Mouse (Mus musculus) C2C12 (cell line): ENCODE data around the gene Barx1. TPM values are rescaled to one million over a fixed set of nuclear protein-coding genes. Genes with fewer than 3 reads are reported as not detected.

ENCODE experiments used
- H3K27me3 ChIP-seq: one replicate; pipeline ENCODE4 v1.6.1; 2011; ENCODE audit not compliant: control insufficient read depth, insufficient read depth, insufficient read length
- H3K36me3 ChIP-seq: one replicate; pipeline ENCODE4 v1.6.1; 2011; ENCODE audit not compliant: control insufficient read depth, insufficient read depth
- H3K4me3 ChIP-seq: one replicate; pipeline ENCODE4 v1.5.1; 2011; ENCODE audit warnings: mild to moderate bottlenecking, control low read depth; ENCODE audit not compliant: poor library complexity, insufficient read depth, severe bottlenecking
- H3K79me2 ChIP-seq: one replicate; pipeline ENCODE4 v1.6.1; 2011; ENCODE audit not compliant: control insufficient read depth, insufficient read depth
- H3K79me3 ChIP-seq: one replicate; pipeline ENCODE4 v1.6.1; 2011; ENCODE audit warnings: low read depth, control low read depth
- H3ac ChIP-seq: one replicate; pipeline ENCODE3; 2011; ENCODE audit warnings: low read depth; ENCODE audit not compliant: control insufficient read depth, insufficient read length
- CEBPB ChIP-seq: IDR thresholded peaks from one replicate; pipeline ENCODE4 v1.6.1; 2011; ENCODE audit warnings: low read depth, mild to moderate bottlenecking, control low read depth, moderate library complexity
- CTCF ChIP-seq: IDR thresholded peaks from one replicate; pipeline ENCODE4 v1.5.1; 2011; ENCODE audit not compliant: control insufficient read depth, insufficient read depth, insufficient read length
- FOSL1 ChIP-seq: IDR thresholded peaks from one replicate; pipeline ENCODE4 v1.8.0; 2011; ENCODE audit warnings: mild to moderate bottlenecking, low read length; ENCODE audit not compliant: poor library complexity, insufficient read depth, severe bottlenecking
- MAX ChIP-seq: IDR thresholded peaks from one replicate; pipeline ENCODE4 v1.6.1; 2011; ENCODE audit warnings: mild to moderate bottlenecking, control low read depth
- MYOD1 ChIP-seq: IDR thresholded peaks from one replicate; pipeline ENCODE4 v1.6.1; 2011; ENCODE audit warnings: low read depth; ENCODE audit not compliant: control insufficient read depth, insufficient read length
- MYOG ChIP-seq: IDR thresholded peaks from one replicate; pipeline ENCODE4 v1.6.1; 2011; ENCODE audit not compliant: control insufficient read depth, insufficient read length; ENCODE audit errors: extremely low read depth
- USF1 ChIP-seq: IDR thresholded peaks from one replicate; pipeline ENCODE4 v1.6.1; 2011; ENCODE audit warnings: low read depth, mild to moderate bottlenecking, control low read depth, moderate library complexity
- polyA plus RNA-seq: library from polyadenylated mRNA; unstranded; fragments of >200 nt; fragmentation: generic; extraction: Trizol; gene quantifications from one replicate; pipeline ENCODE4 v1.2.1, GENCODE M21; 2012; ENCODE audit warnings: missing spikeins

Barx1 gene
- polyA plus RNA-seq, 1 experiment: not detected

DNA sequence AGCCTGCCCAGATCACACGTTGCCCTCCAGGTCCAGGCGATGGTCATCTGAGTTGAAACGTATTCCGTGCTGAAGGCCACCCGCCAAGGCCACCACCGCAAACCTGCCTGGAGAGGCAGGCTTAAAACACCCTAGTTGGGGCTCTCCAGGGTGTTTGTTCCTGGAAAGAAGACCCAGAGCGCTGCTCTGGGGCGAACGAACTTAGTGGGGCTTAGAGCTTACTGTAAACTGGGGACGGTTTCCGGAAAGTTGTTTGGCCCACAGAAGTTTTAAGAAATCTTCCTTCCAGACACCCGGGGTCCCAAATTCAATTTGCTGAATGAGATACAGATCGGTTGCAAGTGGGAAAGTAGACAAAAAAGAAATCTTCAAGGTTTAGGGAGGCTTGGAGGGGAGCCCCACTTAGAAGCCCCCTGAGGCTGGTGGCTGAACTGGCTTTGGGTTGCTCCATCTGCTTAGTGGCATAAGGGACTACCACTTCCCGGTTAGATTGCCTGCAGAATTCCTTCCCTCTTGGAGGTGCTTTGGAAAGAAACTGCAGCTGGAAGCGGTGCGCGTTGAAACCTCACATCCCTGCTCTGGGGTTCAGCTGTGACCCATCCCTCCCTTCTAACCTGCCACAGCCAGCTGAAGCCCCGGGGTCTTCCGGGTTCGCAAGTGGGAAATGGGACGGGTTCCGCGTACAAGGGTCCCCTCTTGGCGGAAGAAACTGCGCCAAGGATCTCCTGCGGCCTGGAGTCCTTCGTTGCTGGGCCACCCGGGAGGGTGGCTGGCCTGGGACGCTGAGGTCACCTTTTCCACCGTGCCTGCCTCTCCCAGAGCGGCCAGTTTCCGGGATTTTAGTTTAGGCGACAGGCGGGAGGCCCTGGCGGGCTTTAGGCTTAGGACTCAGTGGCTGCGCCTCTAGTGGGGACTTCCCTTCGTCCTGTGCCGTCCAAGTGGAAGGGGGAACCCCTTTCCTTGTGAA, 3.3 kb upstream of the Barx1 start:
- Histone ChIP-seq H3K4me3 (no peak overlapping the region), H3K79me2 (no peaks in the 10 kb centered on the region), H3K79me3 (no peaks in the 10 kb centered on the region), H3K27me3 (peaks cover 69% of the 10 kb centered on the region), H3ac (no peak overlapping the region), H3K36me3 (no peaks in the 10 kb centered on the region)
- TF ChIP-seq MAX: no peak
- no peak for TF ChIP-seq CTCF
- no peak for TF ChIP-seq FOSL1

DNA sequence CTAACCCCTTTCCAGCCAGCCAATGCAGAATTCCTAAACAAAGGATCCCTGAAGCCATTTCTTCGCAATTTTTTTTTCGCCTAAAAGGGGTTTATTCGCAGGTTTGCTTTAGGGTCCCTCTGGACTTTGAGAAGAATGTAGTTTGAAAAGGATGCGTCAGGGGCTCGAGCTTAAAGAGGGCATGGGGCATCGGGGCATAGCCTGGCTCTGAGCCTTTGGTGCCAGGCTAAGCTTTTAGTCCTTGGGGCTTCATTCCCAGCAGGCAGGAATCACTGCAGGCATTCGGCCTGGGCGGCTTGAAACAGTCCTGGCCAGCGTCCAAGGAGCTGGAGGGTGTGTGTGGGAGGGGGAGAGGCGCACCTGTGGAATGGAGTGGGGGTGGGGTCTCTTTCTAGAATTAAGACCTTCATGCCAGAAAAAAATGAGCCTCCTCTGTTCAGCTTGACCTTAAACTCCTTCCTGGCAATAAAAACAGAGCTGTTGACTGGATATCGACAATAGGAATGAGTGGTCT, 2.5 kb upstream of the Barx1 start:
- Histone ChIP-seq H3K4me3 (no peak overlapping the region), H3ac (no peak overlapping the region), H3K36me3 (no peaks in the 10 kb centered on the region), H3K79me3 (no peaks in the 10 kb centered on the region), H3K27me3 (peaks cover 76% of the 10 kb centered on the region), H3K79me2 (no peaks in the 10 kb centered on the region)
- no peak for TF ChIP-seq MAX
- no peak for TF ChIP-seq CTCF
- TF ChIP-seq MYOD1: no peak
- TF ChIP-seq USF1: no peak
- TF ChIP-seq FOSL1: no peak
- no peak for TF ChIP-seq CEBPB
- TF ChIP-seq MYOG: no peak

DNA sequence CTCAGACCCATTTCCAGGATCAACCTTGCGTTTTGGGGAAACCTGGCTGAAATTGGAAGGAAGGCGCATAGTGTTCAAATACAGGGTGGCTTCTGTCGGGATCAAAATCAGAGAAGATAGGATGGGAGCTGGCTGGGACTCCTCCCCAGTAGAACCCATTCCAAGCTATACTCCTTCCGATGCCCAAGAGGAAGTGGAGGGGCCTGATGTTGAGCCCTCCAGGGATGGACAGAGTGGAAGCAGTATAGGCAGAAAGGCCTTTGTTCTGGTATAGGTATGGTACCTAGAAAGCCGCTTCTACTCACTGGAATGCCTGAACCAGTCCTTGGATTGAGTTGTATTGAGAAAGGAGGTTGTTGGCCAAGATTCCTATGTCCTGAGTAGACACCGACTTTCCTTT, 2.1 kb upstream of the Barx1 start:
- H3K36me3 ChIP-seq: no peaks in the 10 kb centered on the region
- no peak overlapping the region for H3ac ChIP-seq
- H3K4me3 ChIP-seq: no peak overlapping the region
- H3K79me3 ChIP-seq: no peaks in the 10 kb centered on the region
- peaks cover 81% of the 10 kb centered on the region for H3K27me3 ChIP-seq
- no peak for TF ChIP-seq MYOD1
- TF ChIP-seq USF1: no peak
- no peak for TF ChIP-seq MYOG
- no peak for TF ChIP-seq MAX
- no peak for TF ChIP-seq CEBPB
- no peak for TF ChIP-seq FOSL1
- TF ChIP-seq CTCF: no peak
- H3K79me2 ChIP-seq: no peaks in the 10 kb centered on the region

DNA sequence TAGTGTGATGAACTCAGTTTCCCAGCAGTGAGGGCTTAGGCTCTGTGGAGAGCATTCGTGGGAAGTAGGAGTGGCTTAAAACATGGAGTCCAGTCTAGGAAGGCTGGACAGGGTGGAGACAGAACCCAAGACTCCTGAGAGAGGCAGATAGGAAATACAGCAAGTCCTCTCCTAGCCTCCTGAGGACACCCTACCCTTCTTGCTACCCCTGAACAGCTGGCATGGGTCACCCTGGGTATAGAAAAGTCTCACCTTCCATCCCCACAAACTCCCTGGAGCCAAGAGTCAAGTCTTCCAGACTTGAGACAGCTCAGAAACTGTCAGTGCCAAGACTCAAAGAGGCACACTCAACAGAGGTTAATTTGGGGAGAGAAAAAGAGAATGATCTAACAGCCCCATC, 1.2 kb upstream of the Barx1 start:
- no peak overlapping the region for H3K4me3 ChIP-seq
- no peaks in the 10 kb centered on the region for H3K79me3 ChIP-seq
- no peaks in the 10 kb centered on the region for H3K36me3 ChIP-seq
- H3K27me3 ChIP-seq: peaks cover 89% of the 10 kb centered on the region
- TF ChIP-seq CEBPB: no peak
- TF ChIP-seq CTCF: no peak
- TF ChIP-seq FOSL1: no peak
- no peak for TF ChIP-seq MYOD1
- TF ChIP-seq MYOG: no peak
- TF ChIP-seq MAX: no peak
- no peak for TF ChIP-seq USF1
- H3K79me2 ChIP-seq: no peaks in the 10 kb centered on the region
- H3ac ChIP-seq: no peak overlapping the region

DNA sequence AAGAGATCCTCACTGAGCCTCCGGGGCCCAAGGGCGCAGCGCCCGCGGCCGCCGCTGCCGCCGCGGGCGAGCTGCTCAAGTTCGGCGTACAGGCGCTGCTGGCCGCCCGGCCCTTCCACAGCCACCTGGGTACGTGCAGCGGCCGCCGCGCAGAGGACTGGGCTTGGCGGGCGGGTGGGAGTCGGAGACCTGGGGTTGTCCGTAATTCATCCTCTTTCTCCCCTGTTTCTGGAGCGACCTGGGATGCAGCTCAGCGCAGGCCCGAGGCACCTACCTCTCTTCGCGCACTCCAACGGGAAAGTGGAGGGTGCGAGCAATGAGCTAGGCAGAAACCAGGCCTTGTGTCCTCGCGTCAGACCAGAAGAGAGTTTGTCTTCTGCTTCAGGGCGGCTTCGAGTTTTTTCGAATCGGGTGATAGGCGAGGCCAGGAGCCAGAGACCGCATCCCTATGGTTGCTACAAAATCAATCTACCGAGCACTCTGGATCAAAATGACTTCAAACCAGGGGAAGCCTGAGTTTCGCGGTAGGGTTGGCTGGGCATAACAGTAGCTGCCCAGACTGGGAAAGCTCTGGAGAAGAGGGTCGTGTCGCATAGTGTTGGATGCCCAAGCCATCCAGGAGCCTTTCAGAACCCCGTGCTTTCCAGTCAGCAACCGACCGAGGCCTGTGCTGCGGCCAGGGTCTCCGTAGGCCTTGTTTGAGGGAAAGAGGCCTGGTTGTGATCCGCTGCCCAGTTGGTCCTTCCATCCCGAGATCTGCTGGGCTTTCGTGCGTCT, 601 bp downstream of the Barx1 start:
- TF ChIP-seq FOSL1 (no peak), MYOD1 (no peak), USF1 (no peak), CEBPB (no peak), CTCF (no peak), MAX (no peak), MYOG (no peak)
- Histone ChIP-seq H3K79me3 (no peaks in the 10 kb centered on the region), H3K4me3 (no peak overlapping the region), H3K36me3 (no peaks in the 10 kb centered on the region), H3ac (no peak overlapping the region), H3K79me2 (no peaks in the 10 kb centered on the region), H3K27me3 (peaks cover 94% of the 10 kb centered on the region)
